In genomic region chr15:101922296-101922695, GRCm38 (mm10) we compare ENCODE assay signal across 41 mouse cellular contexts. TPM values are rescaled to one million over a fixed set of nuclear protein-coding genes. Genes with fewer than 3 reads are reported as not detected.
"Had no signal": no experiment of that assay in that cellular context is flagged by ENCODE, and none has a peak within 500 bp of the region (broad histone marks: within the 10 kb centered on the region; RNA-seq: fewer than 3 reads in every experiment).

No protein-coding gene starts in this region.

- H3K27me3 ChIP-seq: hindbrain, embryonic 15.5 days; kidney, embryonic 15.5 days had no signal

- H3K9ac ChIP-seq: forebrain, postnatal 0 days; heart, embryonic 13.5 days; heart, embryonic 15.5 days; hindbrain, embryonic 13.5 days; hindbrain, embryonic 15.5 days; kidney, embryonic 15.5 days; limb, embryonic 13.5 days had no signal

- DNase-seq: forebrain, postnatal 0 days; gastrocnemius, postnatal 14 days; gastrocnemius, postnatal 36 days; heart, adult 11 months; heart, adult 2 months; heart, postnatal 14 days; heart, postnatal 36 days; kidney, adult 11 months; kidney, adult 2 months; kidney, adult 9 months; kidney, postnatal 14 days; kidney, postnatal 36 days; layer of hippocampus, adult 9-11 months; layer of hippocampus, postnatal 36 days; left cerebral cortex, postnatal 4 days had no signal

- H3K36me3 ChIP-seq: heart, embryonic 13.5 days; heart, embryonic 15.5 days; hindbrain, embryonic 13.5 days; hindbrain, embryonic 15.5 days; kidney, embryonic 15.5 days; limb, embryonic 13.5 days had no signal

- H3K4me3 ChIP-seq: heart, adult 2 months; heart, embryonic 13.5 days; heart, embryonic 15.5 days; hindbrain, embryonic 13.5 days; hindbrain, embryonic 15.5 days; kidney, embryonic 15.5 days; limb, embryonic 13.5 days had no signal

- H3K9me3 ChIP-seq: heart, embryonic 13.5 days; heart, embryonic 15.5 days; hindbrain, embryonic 13.5 days; hindbrain, embryonic 15.5 days; kidney, embryonic 15.5 days; limb, embryonic 13.5 days had no signal

- H3K4me1 ChIP-seq: heart, embryonic 13.5 days; heart, embryonic 15.5 days; hindbrain, embryonic 13.5 days; hindbrain, embryonic 15.5 days; limb, embryonic 13.5 days had no signal

- H3K4me2 ChIP-seq: heart, embryonic 11.5 days; heart, embryonic 13.5 days; heart, embryonic 15.5 days; hindbrain, embryonic 13.5 days; hindbrain, embryonic 15.5 days; kidney, embryonic 15.5 days; limb, embryonic 13.5 days had no signal

- ATAC-seq: forebrain, postnatal 0 days; hindbrain, postnatal 0 days; intestine, embryonic 16.5 days had no signal

- H3K27ac ChIP-seq: heart, adult 2 months; heart, embryonic 13.5 days; heart, embryonic 15.5 days; hindbrain, embryonic 13.5 days; hindbrain, embryonic 15.5 days; hindbrain, postnatal 0 days; kidney, embryonic 15.5 days; kidney, postnatal 0 days; limb, embryonic 13.5 days had no signal

RNA-seq across cellular contexts. Expression of gene Krt4, which starts 2.2 kb away (rescaled TPM):
- total RNA-seq: forebrain, postnatal 0 days; gastrocnemius, adult 18-20 months; gastrocnemius, adult 8-10 months; heart, adult 2 months; heart, postnatal 14 days; heart, postnatal 36 days; hematopoietic stem cell, adult 5-6 weeks; hindbrain, postnatal 0 days; layer of hippocampus, adult 18-20 months; layer of hippocampus, adult 8-10 months; layer of hippocampus, postnatal 14 days; layer of hippocampus, postnatal 36 days; left cerebral cortex, adult 18-20 months; left cerebral cortex, adult 8-10 months; left cerebral cortex, postnatal 10 days; left cerebral cortex, postnatal 25 days had no signal
- polyA plus RNA-seq: forebrain, postnatal 0 days; heart, postnatal 0 days; hindbrain, embryonic 11.5 days; hindbrain, embryonic 13.5 days; hindbrain, postnatal 0 days; kidney, adult 2 months; limb, embryonic 11.5 days had no signal

RNA-seq across cellular contexts. Expression of gene Krt79, which starts 17.8 kb away (rescaled TPM):
- total RNA-seq: gastrocnemius, adult 8-10 months; gastrocnemius, postnatal 14 days; heart, postnatal 36 days; hematopoietic stem cell, adult 5-6 weeks; layer of hippocampus, postnatal 36 days; left cerebral cortex, adult 18-20 months; left cerebral cortex, adult 8-10 months; left cerebral cortex, postnatal 10 days; left cerebral cortex, postnatal 25 days had no signal
- polyA plus RNA-seq: hindbrain, embryonic 11.5 days; intestine, embryonic 16.5 days; limb, embryonic 11.5 days had no signal

RNA-seq across cellular contexts. Expression of gene Krt76, which starts 29.6 kb away (rescaled TPM):
- total RNA-seq: forebrain, postnatal 0 days; gastrocnemius, adult 18-20 months; gastrocnemius, adult 8-10 months; gastrocnemius, postnatal 14 days; gastrocnemius, postnatal 36 days; heart, adult 2 months; heart, postnatal 14 days; heart, postnatal 36 days; hematopoietic stem cell, adult 5-6 weeks; layer of hippocampus, adult 18-20 months; layer of hippocampus, adult 8-10 months; layer of hippocampus, postnatal 14 days; layer of hippocampus, postnatal 36 days; left cerebral cortex, adult 18-20 months; left cerebral cortex, adult 8-10 months; left cerebral cortex, postnatal 10 days; left cerebral cortex, postnatal 25 days; left cerebral cortex, postnatal 4 days had no signal
- polyA plus RNA-seq: forebrain, postnatal 0 days; gonadal fat pad, adult 2 months; heart, adult 2 months; heart, embryonic 11.5 days; heart, embryonic 13.5 days; heart, embryonic 15.5 days; heart, postnatal 0 days; hindbrain, embryonic 11.5 days; hindbrain, embryonic 13.5 days; hindbrain, embryonic 15.5 days; hindbrain, postnatal 0 days; intestine, embryonic 14.5 days; intestine, embryonic 16.5 days; kidney, adult 2 months; kidney, embryonic 15.5 days; kidney, postnatal 0 days; limb, embryonic 11.5 days; limb, embryonic 13.5 days had no signal

RNA-seq across cellular contexts. Expression of gene Krt78, which starts 31.8 kb away (rescaled TPM):
- total RNA-seq: forebrain, postnatal 0 days; gastrocnemius, adult 18-20 months; gastrocnemius, adult 8-10 months; gastrocnemius, postnatal 14 days; gastrocnemius, postnatal 36 days; heart, postnatal 14 days; heart, postnatal 36 days; hematopoietic stem cell, adult 5-6 weeks; hindbrain, postnatal 0 days; layer of hippocampus, adult 18-20 months; layer of hippocampus, adult 8-10 months; layer of hippocampus, postnatal 14 days; layer of hippocampus, postnatal 36 days; left cerebral cortex, adult 18-20 months; left cerebral cortex, adult 8-10 months; left cerebral cortex, postnatal 25 days; left cerebral cortex, postnatal 4 days had no signal
- polyA plus RNA-seq: forebrain, postnatal 0 days; heart, adult 2 months; heart, embryonic 11.5 days; heart, embryonic 13.5 days; heart, postnatal 0 days; hindbrain, embryonic 11.5 days; hindbrain, embryonic 13.5 days; hindbrain, embryonic 15.5 days; hindbrain, postnatal 0 days; limb, embryonic 11.5 days; limb, embryonic 13.5 days had no signal

RNA-seq across cellular contexts. Expression of gene Krt77, which starts 52.8 kb away (rescaled TPM):
- total RNA-seq: gastrocnemius, adult 18-20 months; gastrocnemius, adult 8-10 months; gastrocnemius, postnatal 14 days; gastrocnemius, postnatal 36 days; heart, postnatal 14 days; heart, postnatal 36 days; hematopoietic stem cell, adult 5-6 weeks had no signal
- polyA plus RNA-seq: gonadal fat pad, adult 2 months; heart, adult 2 months; heart, embryonic 11.5 days; heart, embryonic 13.5 days; heart, postnatal 0 days; hindbrain, embryonic 11.5 days; intestine, embryonic 14.5 days; kidney, adult 2 months; kidney, postnatal 0 days; large intestine, adult 2 months; limb, embryonic 11.5 days had no signal
